Mouse (Mus musculus) CH12.LX (cell line): ENCODE results near the gene Ddx52.

Experiments used
- CTCF ChIP-seq, 2 experiments: IDR thresholded peaks in 1 of 2; conservative IDR thresholded peaks in 1 of 2; 2 replicates each; pipeline ENCODE4 v1.5.1; 2011 to 2012; ENCODE audit warnings: low read depth in 2 of 2, low read length in 2 of 2, improper control_type of control experiment in 1 of 2, inconsistent platforms in 1 of 2, mild to moderate bottlenecking in 1 of 2, moderate library complexity in 1 of 2
- EP300 ChIP-seq: IDR thresholded peaks from 2 replicates; pipeline ENCODE4 v1.6.1; 2011; ENCODE audit warnings: low read length, improper control_type of control experiment
- KAT2A ChIP-seq: IDR thresholded peaks from 2 replicates; pipeline ENCODE4 v1.6.1; 2012; ENCODE audit warnings: low read length, improper control_type of control experiment, inconsistent platforms; ENCODE audit not compliant: insufficient replicate concordance
- MAX ChIP-seq: IDR thresholded peaks from 2 replicates; pipeline ENCODE4 v1.6.1; 2011; ENCODE audit warnings: low read length, improper control_type of control experiment
- MEF2A ChIP-seq: IDR thresholded peaks from 2 replicates; pipeline ENCODE4 v1.6.1; 2014; ENCODE audit warnings: low read depth, mild to moderate bottlenecking, inconsistent platforms, low read length, improper control_type of control experiment, borderline replicate concordance
- MYC ChIP-seq: IDR thresholded peaks from 2 replicates; pipeline ENCODE4 v1.6.1; 2011; ENCODE audit warnings: low read depth, mild to moderate bottlenecking, improper control_type of control experiment, low read length
- RCOR1 ChIP-seq: conservative IDR thresholded peaks from 2 replicates; pipeline ENCODE4 v1.6.1; 2012; ENCODE audit warnings: low read depth, mild to moderate bottlenecking, inconsistent platforms, low read length, improper control_type of control experiment
- USF1 ChIP-seq: IDR thresholded peaks from 2 replicates; pipeline ENCODE4 v1.6.1; 2014; ENCODE audit warnings: low read depth, mild to moderate bottlenecking, inconsistent platforms, low read length, improper control_type of control experiment
- ZKSCAN1 ChIP-seq: IDR thresholded peaks from 2 replicates; pipeline ENCODE4 v1.6.1; 2012; ENCODE audit warnings: low read depth, inconsistent platforms, low read length, improper control_type of control experiment, borderline replicate concordance

DNA sequence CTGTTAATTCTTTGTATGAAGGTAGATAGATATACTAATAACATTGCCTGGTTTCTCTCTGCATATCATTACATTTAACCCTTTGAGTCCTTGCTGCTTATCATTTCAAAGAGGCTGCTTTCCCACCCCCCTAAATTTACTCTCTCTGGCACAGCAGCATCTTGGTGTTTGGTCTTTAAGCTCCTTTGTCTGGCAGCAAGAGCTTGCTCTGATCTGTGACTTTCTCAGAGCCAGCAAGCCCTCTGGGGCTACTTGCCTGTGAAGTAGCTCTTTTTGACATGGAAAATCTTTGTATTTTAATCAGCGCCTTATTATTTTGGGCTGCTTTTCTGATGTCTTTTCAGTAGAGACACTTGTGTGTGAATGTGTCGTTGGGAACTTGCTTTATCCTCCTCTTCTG is 69.7 kb downstream of the Ddx52 start:
- TF ChIP-seq ZKSCAN1 (no peak), CTCF (conservative IDR thresholded peaks at IDR 0.05 in 1 of 2, IDR thresholded peaks at IDR 0.05 in 1 of 2; ENCODE audit: low read depth in 2 of 2, low read length in 2 of 2) (no peak), KAT2A (no peak), MYC (no peak), MAX (no peak), USF1 (no peak), RCOR1 (no peak), MEF2A (no peak), EP300 (no peak)
